In the genomic region with DNA sequence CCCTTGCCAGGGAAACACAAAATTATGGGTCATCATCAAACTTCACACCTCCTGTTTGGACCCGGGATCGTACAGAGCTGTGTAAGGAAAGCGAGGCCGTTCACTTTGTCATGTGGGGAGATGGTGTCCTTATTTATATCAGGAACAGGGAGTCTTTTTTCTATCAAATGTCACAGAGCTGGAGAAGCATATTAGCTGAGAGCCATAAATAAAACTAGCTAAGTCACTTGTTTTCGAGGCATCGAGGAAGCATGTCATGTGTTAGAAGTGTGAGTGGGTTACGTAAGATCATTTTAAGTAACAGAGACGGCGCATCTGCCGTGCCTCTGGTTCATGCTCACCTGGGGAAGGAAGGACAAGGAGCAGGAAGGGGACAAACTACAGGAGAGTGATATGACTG, we compare ENCODE assay signal across 24 mouse cellular contexts.
"Had no signal": no experiment of that assay in that cellular context is flagged by ENCODE, and none has a peak within 500 bp of the region (broad histone marks: within the 10 kb centered on the region; RNA-seq: fewer than 3 reads in every experiment).

No protein-coding gene starts in this region.

- H3K4me3 ChIP-seq: heart, adult 2 months; heart, embryonic 13.5 days; heart, embryonic 15.5 days; intestine, embryonic 15.5 days; left cerebral cortex, adult 2 months; limb, embryonic 10.5 days; limb, embryonic 12.5 days; liver, embryonic 13.5 days; liver, embryonic 15.5 days had no signal

- DNase-seq: gastrocnemius, postnatal 14 days; gastrocnemius, postnatal 36 days; heart, adult 2 months; heart, postnatal 14 days; heart, postnatal 36 days; kidney, adult 18-20 months; kidney, adult 8-10 months; kidney, postnatal 10 days; kidney, postnatal 25 days; kidney, postnatal 4 days; liver; liver, embryonic 13.5 days; liver, postnatal 0 days had no signal

- ATAC-seq: hindbrain, embryonic 16.5 days; inflammation-experienced regulatory T-cells, adult 6 months; intestine, embryonic 15.5 days; intestine, postnatal 0 days; liver, postnatal 0 days had no signal

- H3K27ac ChIP-seq: heart, adult 2 months; heart, embryonic 13.5 days; heart, embryonic 15.5 days; hindbrain, embryonic 14.5 days; intestine, embryonic 15.5 days; left cerebral cortex, adult 2 months; limb, embryonic 10.5 days; limb, embryonic 12.5 days; liver, embryonic 13.5 days; liver, embryonic 15.5 days had no signal
